Mouse (Mus musculus) testis, adult 2 months (tissue): ENCODE data around the gene Bphl.

Experiments used
- CTCF ChIP-seq: fragments of 200-500 bp; IDR thresholded peaks from 2 replicates; pipeline ENCODE4 v1.5.1; 2012; ENCODE audit warnings: low read depth, mild to moderate bottlenecking, inconsistent platforms, low read length, moderate library complexity; ENCODE audit not compliant: control insufficient read depth, insufficient read depth, insufficient replicate concordance
- POLR2A ChIP-seq: fragments of 200-500 bp; IDR thresholded peaks from 2 replicates; pipeline ENCODE4 v1.6.1; 2012; ENCODE audit warnings: low read depth, mild to moderate bottlenecking, inconsistent platforms, low read length, moderate library complexity; ENCODE audit not compliant: control insufficient read depth

DNA sequence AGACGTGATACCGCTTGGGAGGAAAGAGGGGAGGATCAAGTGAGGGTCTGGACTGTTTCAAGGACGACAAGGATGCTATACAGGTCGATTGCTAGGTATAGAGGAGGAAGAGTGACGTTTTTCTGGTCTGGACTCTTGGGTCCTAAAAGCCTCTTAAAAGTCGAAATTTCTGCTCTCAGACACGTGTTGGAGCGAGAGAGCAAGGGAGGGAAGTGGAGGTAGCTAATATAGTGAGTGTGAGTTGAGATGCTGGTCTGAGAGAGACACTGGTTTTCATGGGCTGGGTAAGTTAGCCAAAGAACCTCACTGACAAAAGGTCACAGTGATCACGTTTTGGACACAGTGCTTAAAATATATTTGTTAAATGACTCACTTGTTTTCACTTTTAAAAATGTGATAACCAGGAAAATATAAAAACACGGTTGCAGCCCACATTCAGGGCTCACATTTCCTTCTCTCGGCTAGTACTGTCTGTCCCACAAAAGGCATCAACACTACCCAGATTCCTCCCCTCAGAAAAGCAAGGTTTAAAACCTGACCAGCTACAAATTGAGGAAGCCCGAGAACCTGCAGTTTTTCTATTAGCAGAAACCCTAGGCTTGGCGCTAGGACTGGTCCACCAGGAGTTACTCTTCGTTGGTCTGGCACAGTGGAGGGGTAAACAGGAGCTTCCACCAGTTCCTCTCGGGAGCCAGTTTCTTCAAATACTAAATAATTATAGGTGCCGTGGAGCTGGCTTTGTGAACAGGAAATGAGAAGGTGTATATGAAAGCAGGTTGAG is 41.3 kb downstream of the Bphl start:
- TF ChIP-seq POLR2A (no peak), CTCF (no peak)
